Mouse (Mus musculus) kidney, embryonic 14.5 days (tissue): ENCODE measurements around the gene Gm13539. TPM values are rescaled to one million over a fixed set of nuclear protein-coding genes. Genes with fewer than 3 reads are reported as not detected.

Experiments
- ATAC-seq: fragments of 200-750 bp; cut with Nextera tagmentation; 2 replicates; pipeline ENCODE4 v1.8.0; 2017; ENCODE audit warnings: moderate number of reproducible peaks, mild to moderate bottlenecking, moderate TSS enrichment, moderate library complexity; ENCODE audit not compliant: low FRiP score, low TSS enrichment
- H3K27ac ChIP-seq: fragments of 300-500 bp; sonication (generic); 2 replicates; pipeline ENCODE4 v1.5.1; 2014; ENCODE audit warnings: low read depth, mild to moderate bottlenecking, low read length, moderate library complexity, mixed read lengths
- H3K27me3 ChIP-seq: fragments of 300-500 bp; sonication (generic); 2 replicates; pipeline ENCODE4 v1.6.1; 2014; ENCODE audit warnings: mild to moderate bottlenecking, low read length; ENCODE audit not compliant: control insufficient read depth, insufficient read depth
- H3K36me3 ChIP-seq: fragments of 300-500 bp; sonication (generic); 2 replicates; pipeline ENCODE4 v1.6.1; 2014; ENCODE audit warnings: low read length, mixed read lengths; ENCODE audit not compliant: control insufficient read depth, insufficient read depth
- H3K4me1 ChIP-seq: fragments of 300-500 bp; sonication (generic); 2 replicates; pipeline ENCODE4 v1.6.1; 2014; ENCODE audit warnings: low read length, mixed read lengths; ENCODE audit not compliant: control insufficient read depth, insufficient read depth
- H3K4me2 ChIP-seq: fragments of 300-500 bp; sonication (generic); replicated peaks from 2 replicates; pipeline ENCODE4 v1.6.1; 2014; ENCODE audit warnings: low read depth, mild to moderate bottlenecking, low read length
- H3K4me3 ChIP-seq: fragments of 300-500 bp; sonication (generic); 2 replicates; pipeline ENCODE4 v1.5.1; 2014; ENCODE audit warnings: mild to moderate bottlenecking, low read length
- H3K9ac ChIP-seq: fragments of 300-500 bp; sonication (generic); 2 replicates; pipeline ENCODE4 v1.6.1; 2014; ENCODE audit warnings: low read depth, mild to moderate bottlenecking, low read length, moderate library complexity
- H3K9me3 ChIP-seq: fragments of 300-500 bp; sonication (generic); 2 replicates; pipeline ENCODE4 v1.6.1; 2016; ENCODE audit warnings: low read length; ENCODE audit not compliant: control insufficient read depth
- WGBS: fragments of 180-500 bp; shearing (Covaris S2); extraction: QIAGEN DNeasy Blood & Tissue Kit; methylation state at CpG from one replicate; pipeline ENCODE4 v1.1.7; 2014; 5-methylcytosine and 5-hydroxymethylcytosine counted together
- polyA plus RNA-seq: library from polyadenylated mRNA; unstranded; fragments of >200 nt; fragmentation: Nextera tagmentation; extraction: Ambion mirVana; gene quantifications from 2 replicates; pipeline ENCODE4 v1.2.1, GENCODE M21; 2014

The Gm13539 gene
- polyA plus RNA-seq, 1 experiment from 2014 or later, result not detected

DNA sequence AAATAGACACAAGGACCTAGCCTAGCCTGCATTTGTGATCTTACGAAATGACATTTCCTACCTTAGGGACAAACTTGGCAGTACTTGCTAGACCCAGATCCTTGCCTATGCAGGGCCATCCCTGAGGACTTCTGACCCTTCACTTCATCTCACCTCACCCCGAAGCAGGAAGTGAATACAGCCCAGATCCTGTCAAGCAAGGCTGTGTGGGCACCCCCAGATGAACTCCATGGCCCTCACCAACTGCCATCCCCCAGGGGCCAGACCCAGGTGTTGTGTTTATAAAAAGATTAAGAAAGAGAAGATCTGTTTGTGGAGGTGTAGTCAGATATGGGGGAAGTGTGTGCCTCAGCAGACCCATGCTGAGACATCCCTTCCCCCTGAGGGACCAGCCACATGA is 7.4 kb upstream of the Gm13539 start:
- Histone ChIP-seq H3K4me3 (no peak overlapping the region), H3K9me3 (no peaks in the 10 kb centered on the region), H3K27ac (no peak overlapping the region), H3K36me3 (no peaks in the 10 kb centered on the region), H3K9ac (no peak overlapping the region), H3K4me2 (no peak overlapping the region), H3K4me1 (no peaks in the 10 kb centered on the region), H3K27me3 (no peaks in the 10 kb centered on the region)
- no peak for ATAC-seq
- 77% methylated on average over 2 of the region's 2 CpGs for WGBS

DNA sequence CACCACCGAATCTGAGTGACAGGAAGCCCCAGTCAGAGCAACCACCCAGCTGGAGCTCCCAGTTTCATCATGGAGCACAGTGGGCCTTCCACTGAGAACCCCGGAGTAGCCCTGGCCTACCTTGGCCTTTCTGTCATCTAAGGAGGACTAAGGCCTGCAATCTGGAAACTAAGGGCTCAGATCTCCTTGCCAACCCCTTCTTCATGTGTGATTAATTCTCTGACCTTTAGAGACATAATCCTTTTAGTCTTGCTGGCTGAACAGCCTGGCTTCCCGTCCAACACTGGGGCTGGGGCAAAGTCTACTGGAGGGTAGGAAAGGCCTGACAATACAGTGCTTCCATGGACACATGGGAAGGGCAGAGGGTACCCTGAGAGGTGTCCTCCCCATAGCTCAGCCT is 6.1 kb upstream of the Gm13539 start:
- Histone ChIP-seq H3K4me3 (no peak overlapping the region), H3K4me1 (no peaks in the 10 kb centered on the region), H3K27ac (no peak overlapping the region), H3K4me2 (no peak overlapping the region), H3K36me3 (no peaks in the 10 kb centered on the region), H3K9me3 (no peaks in the 10 kb centered on the region), H3K27me3 (no peaks in the 10 kb centered on the region), H3K9ac (no peak overlapping the region)
- no peak for ATAC-seq
- WGBS, result 59% methylated on average over 3 of the region's 3 CpGs

DNA sequence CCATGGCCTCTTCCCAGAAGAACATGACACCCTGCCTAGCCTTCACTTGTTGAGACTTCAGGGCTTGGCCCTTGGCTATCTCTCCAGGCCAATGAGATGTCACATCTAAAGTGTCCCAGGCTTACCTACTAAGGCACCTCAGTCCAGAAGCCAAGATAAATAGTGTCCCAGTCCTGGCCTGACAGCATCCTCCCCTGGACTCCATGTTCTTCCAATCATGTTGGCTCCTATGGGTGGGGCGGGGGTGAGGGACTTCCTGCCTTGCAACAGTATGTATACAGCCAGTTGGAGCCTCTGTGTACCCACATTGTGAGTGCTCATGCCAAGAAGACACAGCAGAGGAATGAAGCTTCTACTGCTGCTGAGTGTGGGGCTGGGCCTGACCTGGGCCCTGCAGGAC is 5.3 kb upstream of the Gm13539 start, which contains the start of gene Lcn11:
TSS of gene Lcn11 (plus strand) at position 301 of the 400 bp plus-strand sequence.
- Histone ChIP-seq H3K36me3 (no peaks in the 10 kb centered on the region), H3K4me3 (no peak within 1 kb of the TSS), H3K9ac (no peak within 1 kb of the TSS), H3K4me2 (no peak within 1 kb of the TSS), H3K4me1 (no peaks in the 10 kb centered on the region), H3K27me3 (no peaks in the 10 kb centered on the region), H3K9me3 (no peaks in the 10 kb centered on the region), H3K27ac (no peak within 1 kb of the TSS)
- no peak for ATAC-seq
- WGBS, result 100% methylated on average over 1 of the region's 1 CpGs

DNA sequence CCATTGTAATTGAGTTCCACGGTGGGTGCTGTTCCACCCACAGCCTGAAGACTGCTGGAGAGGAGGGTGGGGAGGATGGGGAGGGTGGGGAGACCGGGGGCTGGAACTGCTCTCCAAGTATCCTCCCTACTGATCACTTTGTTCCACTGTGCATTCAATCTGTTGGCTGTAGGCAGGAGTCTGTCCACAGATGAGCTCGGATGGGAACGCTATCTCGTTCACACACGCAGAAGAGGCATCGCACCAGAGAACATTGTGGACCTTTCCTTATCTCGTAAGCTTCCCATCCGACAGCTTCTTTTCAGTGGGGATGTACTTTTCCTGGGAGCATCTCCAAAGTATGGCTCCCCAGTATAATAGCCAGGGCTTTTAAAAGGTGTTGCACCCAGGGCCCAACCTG is 3.0 kb upstream of the Gm13539 start:
- Histone ChIP-seq H3K36me3 (no peaks in the 10 kb centered on the region), H3K9me3 (no peaks in the 10 kb centered on the region), H3K27ac (no peak overlapping the region), H3K4me3 (no peak overlapping the region), H3K27me3 (no peaks in the 10 kb centered on the region), H3K4me1 (no peaks in the 10 kb centered on the region), H3K4me2 (no peak overlapping the region), H3K9ac (no peak overlapping the region)
- WGBS, result 93% methylated on average over 9 of the region's 9 CpGs
- ATAC-seq, result no peak

DNA sequence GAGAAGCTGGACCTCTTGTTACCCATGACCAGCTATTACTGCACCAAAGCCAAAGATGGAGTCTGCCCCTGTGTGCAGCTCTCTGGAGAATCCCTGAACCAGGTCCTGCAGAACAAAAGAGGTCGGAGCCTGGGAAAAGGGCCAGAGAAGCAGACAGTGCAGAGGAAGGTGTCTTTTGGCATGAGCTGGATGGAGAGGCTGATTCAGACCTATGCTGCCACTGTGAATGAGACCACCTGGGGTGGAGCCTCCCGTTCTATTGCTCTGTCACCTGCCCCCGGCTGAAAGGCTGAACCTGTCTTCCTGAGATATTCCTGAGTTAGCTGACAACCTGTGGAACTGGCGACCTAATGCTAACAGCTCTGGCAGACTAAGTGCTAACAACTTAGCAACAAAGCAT is 1.1 kb upstream of the Gm13539 start:
- no peaks in the 10 kb centered on the region for H3K36me3 ChIP-seq
- H3K27me3 ChIP-seq, result no peaks in the 10 kb centered on the region
- H3K27ac ChIP-seq, result no peak overlapping the region
- no peak for ATAC-seq
- 38% methylated on average over 4 of the region's 4 CpGs for WGBS
- no peak overlapping the region for H3K4me2 ChIP-seq
- H3K4me3 ChIP-seq, result no peak overlapping the region
- H3K4me1 ChIP-seq, result no peaks in the 10 kb centered on the region
- no peak overlapping the region for H3K9ac ChIP-seq
- no peaks in the 10 kb centered on the region for H3K9me3 ChIP-seq

DNA sequence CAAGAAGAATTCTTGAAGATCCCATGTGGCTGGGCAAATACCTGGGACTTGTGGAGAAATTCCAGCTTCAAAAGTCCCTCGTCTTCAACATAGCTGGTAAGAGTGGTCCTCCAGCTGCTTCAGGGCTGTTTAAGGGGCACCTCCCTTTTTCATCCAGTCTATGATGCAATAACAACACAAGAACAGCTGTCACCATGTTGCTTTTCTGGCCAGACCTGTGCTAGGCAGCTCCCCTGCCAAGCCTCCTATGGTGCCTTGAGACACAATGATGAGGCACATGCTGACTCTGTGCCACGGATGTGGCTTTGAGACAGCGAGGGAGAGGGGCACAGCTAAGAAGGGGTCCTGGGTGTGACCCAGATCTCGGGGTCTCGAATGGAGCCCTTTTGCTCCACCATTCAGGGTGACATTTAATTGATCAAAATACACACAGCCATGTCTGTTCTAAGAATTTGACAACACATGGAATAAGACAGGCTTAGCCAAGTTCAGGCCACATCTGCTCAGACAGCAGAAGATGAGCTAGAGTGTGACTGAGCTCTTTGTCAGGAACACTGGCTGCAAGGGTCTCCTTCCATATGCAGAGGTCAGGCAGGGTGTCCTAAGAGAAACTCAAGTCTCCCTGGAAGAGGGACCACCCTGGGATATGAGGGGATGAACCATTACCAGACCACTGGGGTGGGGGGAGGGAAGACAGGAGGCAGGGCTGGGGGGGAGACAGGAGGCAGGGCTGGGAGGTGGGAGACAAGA is 3.7 kb downstream of the Gm13539 start:
- 70% methylated on average over 5 of the region's 5 CpGs for WGBS
- no peak for ATAC-seq
- no peaks in the 10 kb centered on the region for H3K4me1 ChIP-seq
- no peaks in the 10 kb centered on the region for H3K9me3 ChIP-seq
- no peak overlapping the region for H3K4me3 ChIP-seq
- H3K36me3 ChIP-seq, result no peaks in the 10 kb centered on the region
- H3K27ac ChIP-seq, result no peak overlapping the region
- H3K4me2 ChIP-seq, result no peak overlapping the region
- no peaks in the 10 kb centered on the region for H3K27me3 ChIP-seq
- H3K9ac ChIP-seq, result no peak overlapping the region

DNA sequence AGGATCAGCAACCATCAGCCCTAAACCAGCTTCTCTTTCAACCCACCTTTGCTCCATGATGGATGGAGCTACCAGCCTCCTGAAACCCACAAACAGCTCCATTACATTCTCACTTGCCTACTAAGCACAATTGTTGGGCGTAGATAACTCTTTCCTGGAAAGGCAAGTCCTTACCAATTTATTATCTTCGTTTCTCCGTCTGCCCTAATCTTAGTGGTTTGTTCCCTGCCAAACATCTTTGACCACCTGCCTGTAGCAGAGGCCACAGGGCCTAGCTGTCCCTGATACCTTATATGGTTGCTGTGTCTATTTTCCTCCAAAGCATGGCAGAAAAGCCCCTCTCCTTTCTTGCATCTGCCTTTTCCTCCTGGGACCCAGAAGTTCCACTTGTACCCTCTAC is 7.0 kb downstream of the Gm13539 start:
- Histone ChIP-seq H3K27ac (no peak overlapping the region), H3K4me2 (no peak overlapping the region), H3K36me3 (no peaks in the 10 kb centered on the region), H3K4me1 (no peaks in the 10 kb centered on the region), H3K9ac (no peak overlapping the region), H3K9me3 (no peaks in the 10 kb centered on the region), H3K4me3 (no peak overlapping the region), H3K27me3 (no peaks in the 10 kb centered on the region)
- 83% methylated on average over 3 of the region's 3 CpGs for WGBS
- ATAC-seq, result no peak

DNA sequence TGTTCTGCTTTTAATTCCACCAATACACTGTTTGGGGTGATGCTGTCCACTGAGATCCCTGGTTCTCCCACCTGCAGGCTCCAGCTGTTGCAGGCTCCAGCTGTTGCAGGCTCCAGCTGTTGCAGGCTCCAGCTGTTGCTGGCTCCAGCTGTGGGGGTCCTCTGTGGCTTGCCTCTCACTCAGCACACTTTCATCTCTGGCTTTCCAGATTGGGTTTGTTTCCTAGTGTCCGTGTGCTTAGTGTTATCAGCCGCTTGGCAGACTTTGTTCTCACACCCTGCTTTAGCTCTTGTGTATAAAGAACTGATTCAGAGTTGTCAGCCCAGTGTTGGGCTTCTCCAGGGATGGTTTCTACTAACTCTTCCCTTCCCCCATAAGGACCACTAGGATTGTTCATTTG is 15.6 kb downstream of the Gm13539 start:
- no peak for ATAC-seq
- WGBS, result 25% methylated on average over 2 of the region's 2 CpGs
- no peak overlapping the region for H3K4me2 ChIP-seq
- no peak overlapping the region for H3K4me3 ChIP-seq
- H3K36me3 ChIP-seq, result no peaks in the 10 kb centered on the region
- H3K9ac ChIP-seq, result no peak overlapping the region
- no peak overlapping the region for H3K27ac ChIP-seq
- no peaks in the 10 kb centered on the region for H3K9me3 ChIP-seq
- no peaks in the 10 kb centered on the region for H3K4me1 ChIP-seq
- no peaks in the 10 kb centered on the region for H3K27me3 ChIP-seq

DNA sequence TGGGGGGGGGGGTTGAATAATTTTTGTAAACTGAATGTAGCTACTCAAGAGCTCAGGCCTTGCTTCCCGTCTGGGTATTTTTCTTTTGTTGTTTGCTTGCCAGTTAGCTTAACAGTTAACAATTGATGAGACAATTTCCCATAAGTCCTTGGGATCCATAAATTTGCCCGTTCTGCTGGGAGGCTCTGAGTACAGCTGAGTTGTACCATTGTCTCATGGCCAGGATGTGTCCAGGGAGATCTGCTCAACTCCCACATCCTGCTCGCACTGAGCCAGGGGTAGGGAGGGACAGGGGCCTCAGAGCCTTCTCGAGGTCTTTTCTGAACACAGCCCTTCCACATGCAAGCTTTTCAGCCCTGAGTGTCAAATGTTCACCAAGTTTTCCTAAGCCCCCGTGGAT is 16.0 kb downstream of the Gm13539 start:
- 28% methylated on average over 5 of the region's 5 CpGs for WGBS
- H3K4me3 ChIP-seq, result no peak overlapping the region

More for the DNA sequence above, 16.0 kb downstream of the Gm13539 start:
- H3K4me2 ChIP-seq, result no peak overlapping the region
- no peak for ATAC-seq
- H3K27ac ChIP-seq, result no peak overlapping the region
- no peaks in the 10 kb centered on the region for H3K4me1 ChIP-seq
- no peaks in the 10 kb centered on the region for H3K9me3 ChIP-seq
- no peaks in the 10 kb centered on the region for H3K36me3 ChIP-seq
- H3K9ac ChIP-seq, result no peak overlapping the region
- H3K27me3 ChIP-seq, result no peaks in the 10 kb centered on the region
